Mouse (Mus musculus): ENCODE data around the gene Cdyl2.

GRCm38 (mm10) chr8:116654881-116655280 lies 77.9 kb downstream of the Cdyl2 start:
- TF ChIP-seq CTCF (IDR thresholded peaks at IDR 0.05) (no peak), EP300 (IDR thresholded peaks at IDR 0.05) (no peak)

Data from lung, postnatal 0 days (tissue).